Mouse (Mus musculus): ENCODE results near the gene Rpl7a.

DNA sequence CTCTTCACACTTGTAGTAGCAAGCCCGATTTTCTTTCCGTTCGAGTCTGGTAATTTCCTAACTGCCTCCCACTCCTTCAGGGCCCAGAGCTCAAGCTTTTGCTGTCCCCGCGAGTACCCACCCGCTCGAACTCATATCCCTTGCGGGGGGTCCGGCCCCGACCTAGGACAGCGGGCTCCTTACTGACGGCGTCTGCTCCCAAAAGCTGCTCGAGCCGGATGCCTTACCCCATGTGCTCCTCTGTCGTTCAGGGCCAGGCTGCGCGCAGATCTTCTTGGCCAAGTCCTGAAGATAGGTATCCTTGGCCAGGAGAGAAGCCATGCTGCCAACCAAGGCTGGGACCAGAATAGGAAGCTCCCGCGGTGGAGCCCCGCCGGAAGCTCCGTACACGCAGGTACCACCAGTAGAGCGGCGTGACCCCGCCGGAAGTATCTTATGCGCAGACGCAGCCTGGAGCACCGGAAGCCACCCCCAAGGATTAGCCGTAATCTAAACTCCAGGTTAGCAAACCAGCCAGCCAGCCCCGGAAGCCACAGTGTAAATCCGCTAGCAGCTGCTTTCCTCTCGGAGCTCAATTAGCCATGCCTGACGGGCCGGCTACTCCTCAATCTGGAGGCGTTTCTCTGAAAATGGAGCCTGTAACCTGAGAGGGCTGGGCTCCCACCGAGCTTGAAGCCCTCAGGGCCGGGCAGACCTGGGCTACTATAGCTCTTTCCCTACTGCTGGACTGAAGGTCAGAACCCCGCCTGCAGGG, 7.9 kb upstream of the Rpl7a start, which contains the start of gene Surf6:
- TF ChIP-seq CTCF (IDR thresholded peaks at IDR 0.05; ENCODE audit: control insufficient read depth, insufficient read depth, insufficient replicate concordance, low read depth, low read length) (no peak), POLR2A (IDR thresholded peaks at IDR 0.05; ENCODE audit: control insufficient read depth, low read depth, low read length) (peak; percentile 82)

Measured in testis, adult 2 months (tissue).